Mouse (Mus musculus) embryo, embryonic 9.5 days (tissue): ENCODE measurements around the gene Nfkbia.

Experiments
- DNase-seq: peaks from one replicate; pipeline ENCODE4 v3.0.0-alpha.2; 2017; ENCODE audit errors: extremely low spot score

Nfkbia gene

GRCm38 (mm10) chr12:55466088-55466701, 26.3 kb downstream of the Nfkbia start:
- DNase-seq: no peak

GRCm38 (mm10) chr12:55465401-55465983, 27.0 kb downstream of the Nfkbia start:
- no peak for DNase-seq

GRCm38 (mm10) chr12:55464846-55465361, 27.5 kb downstream of the Nfkbia start:
- no peak for DNase-seq

- DNase-seq: peak; percentile 50
Observed at GRCm38 (mm10) chr12:55463992-55464845, 28.2 kb downstream of the Nfkbia start.

GRCm38 (mm10) chr12:55463087-55463486, 29.4 kb downstream of the Nfkbia start:
- DNase-seq: no peak

GRCm38 (mm10) chr12:55462456-55462855, 30.0 kb downstream of the Nfkbia start:
- DNase-seq: no peak

GRCm38 (mm10) chr12:55461767-55462166, 30.7 kb downstream of the Nfkbia start:
- no peak for DNase-seq

- no peak for DNase-seq
Observed at GRCm38 (mm10) chr12:55460900-55461299, 31.5 kb downstream of the Nfkbia start.

- DNase-seq: no peak
Observed at GRCm38 (mm10) chr12:55459739-55460138, 32.7 kb downstream of the Nfkbia start.

GRCm38 (mm10) chr12:55456893-55457292, 35.6 kb downstream of the Nfkbia start:
- DNase-seq: no peak

GRCm38 (mm10) chr12:55456136-55456535, 36.3 kb downstream of the Nfkbia start:
- DNase-seq: no peak

- DNase-seq: no peak
Observed at GRCm38 (mm10) chr12:55455206-55455605, 37.2 kb downstream of the Nfkbia start.

- DNase-seq: no peak
Observed at GRCm38 (mm10) chr12:55453924-55454323, 38.5 kb downstream of the Nfkbia start.

- no peak for DNase-seq
Observed at GRCm38 (mm10) chr12:55452839-55453238, 39.6 kb downstream of the Nfkbia start.

GRCm38 (mm10) chr12:55450421-55450820, 42.0 kb downstream of the Nfkbia start:
- no peak for DNase-seq

GRCm38 (mm10) chr12:55449048-55449447, 43.4 kb downstream of the Nfkbia start:
- no peak for DNase-seq

- no peak for DNase-seq
Observed at GRCm38 (mm10) chr12:55448457-55448856, 44.0 kb downstream of the Nfkbia start.

GRCm38 (mm10) chr12:55447396-55447760, 45.1 kb downstream of the Nfkbia start:
- DNase-seq: no peak

- DNase-seq: peak; percentile 52
Observed at GRCm38 (mm10) chr12:55446746-55447395, 45.6 kb downstream of the Nfkbia start.

GRCm38 (mm10) chr12:55446366-55446745, 46.1 kb downstream of the Nfkbia start:
- DNase-seq: no peak

GRCm38 (mm10) chr12:55445583-55445982, 46.9 kb downstream of the Nfkbia start:
- DNase-seq: no peak

- no peak for DNase-seq
Observed at GRCm38 (mm10) chr12:55444031-55444451, 48.4 kb downstream of the Nfkbia start.
